Mouse (Mus musculus): ENCODE results near the gene Tomm70a.

Tomm70a gene

DNA sequence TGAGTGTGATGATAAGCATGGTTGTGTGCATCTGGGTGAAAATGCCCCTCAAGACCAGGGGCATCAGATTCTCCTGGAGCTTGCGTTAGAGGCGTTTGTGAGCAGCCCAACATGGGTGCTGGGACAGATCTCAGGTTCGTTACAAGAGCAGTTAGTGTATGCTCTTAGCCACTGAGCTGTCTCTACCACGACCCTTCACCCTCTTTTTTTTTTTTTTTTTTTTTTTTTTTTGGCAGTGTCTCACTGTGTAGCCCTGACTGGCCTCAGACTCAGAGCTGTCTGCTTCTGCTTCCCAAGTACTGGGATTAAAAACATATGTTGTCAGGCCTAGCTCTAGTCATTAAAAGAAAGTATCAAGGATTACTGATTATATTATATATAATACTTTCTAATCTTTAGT lies 4.8 kb downstream of the Tomm70a start:
- H3K36me3 ChIP-seq (ENCODE audit: control insufficient read depth, insufficient read depth, low read length, poor library complexity, severe bottlenecking), result no peaks in the 10 kb centered on the region
- no peak for DNase-seq (ENCODE audit: low read depth, low spot score)
- H3K27me3 ChIP-seq (ENCODE audit: control insufficient read depth, insufficient read depth, low read length, poor library complexity, severe bottlenecking), result no peaks in the 10 kb centered on the region

GRCm38 (mm10) chr16:57127825-57128224 lies 6.3 kb downstream of the Tomm70a start:
- DNase-seq (ENCODE audit: low read depth, low spot score), result no peak
- no peaks in the 10 kb centered on the region for H3K27me3 ChIP-seq (ENCODE audit: control insufficient read depth, insufficient read depth, low read length, poor library complexity, severe bottlenecking)
- H3K36me3 ChIP-seq (ENCODE audit: control insufficient read depth, insufficient read depth, low read length, poor library complexity, severe bottlenecking), result no peaks in the 10 kb centered on the region

GRCm38 (mm10) chr16:57130752-57131400 lies 9.4 kb downstream of the Tomm70a start:
- H3K27me3 ChIP-seq (ENCODE audit: control insufficient read depth, insufficient read depth, low read length, poor library complexity, severe bottlenecking), result no peaks in the 10 kb centered on the region
- peak; percentile 44 for DNase-seq (ENCODE audit: low read depth, low spot score)
- 0 out of 2 replicates have a peak, but pooled peaks cover 2% of the 10 kb centered on the region for H3K36me3 ChIP-seq (ENCODE audit: control insufficient read depth, insufficient read depth, low read length, poor library complexity, severe bottlenecking)

- H3K36me3 ChIP-seq (ENCODE audit: control insufficient read depth, insufficient read depth, low read length, poor library complexity, severe bottlenecking), result 0 out of 2 replicates have a peak, but pooled peaks cover 2% of the 10 kb centered on the region
- no peaks in the 10 kb centered on the region for H3K27me3 ChIP-seq (ENCODE audit: control insufficient read depth, insufficient read depth, low read length, poor library complexity, severe bottlenecking)
- DNase-seq (ENCODE audit: low read depth, low spot score), result no peak
Measured at GRCm38 (mm10) chr16:57131544-57131943, 10.0 kb downstream of the Tomm70a start.

GRCm38 (mm10) chr16:57132326-57132725 lies 10.8 kb downstream of the Tomm70a start:
- DNase-seq (ENCODE audit: low read depth, low spot score), result no peak
- 0 out of 2 replicates have a peak, but pooled peaks cover 2% of the 10 kb centered on the region for H3K36me3 ChIP-seq (ENCODE audit: control insufficient read depth, insufficient read depth, low read length, poor library complexity, severe bottlenecking)
- no peaks in the 10 kb centered on the region for H3K27me3 ChIP-seq (ENCODE audit: control insufficient read depth, insufficient read depth, low read length, poor library complexity, severe bottlenecking)

GRCm38 (mm10) chr16:57133611-57134010 lies 12.1 kb downstream of the Tomm70a start:
- DNase-seq (ENCODE audit: low read depth, low spot score), result no peak
- 0 out of 2 replicates have a peak, but pooled peaks cover 2% of the 10 kb centered on the region for H3K36me3 ChIP-seq (ENCODE audit: control insufficient read depth, insufficient read depth, low read length, poor library complexity, severe bottlenecking)
- H3K27me3 ChIP-seq (ENCODE audit: control insufficient read depth, insufficient read depth, low read length, poor library complexity, severe bottlenecking), result no peaks in the 10 kb centered on the region

DNA sequence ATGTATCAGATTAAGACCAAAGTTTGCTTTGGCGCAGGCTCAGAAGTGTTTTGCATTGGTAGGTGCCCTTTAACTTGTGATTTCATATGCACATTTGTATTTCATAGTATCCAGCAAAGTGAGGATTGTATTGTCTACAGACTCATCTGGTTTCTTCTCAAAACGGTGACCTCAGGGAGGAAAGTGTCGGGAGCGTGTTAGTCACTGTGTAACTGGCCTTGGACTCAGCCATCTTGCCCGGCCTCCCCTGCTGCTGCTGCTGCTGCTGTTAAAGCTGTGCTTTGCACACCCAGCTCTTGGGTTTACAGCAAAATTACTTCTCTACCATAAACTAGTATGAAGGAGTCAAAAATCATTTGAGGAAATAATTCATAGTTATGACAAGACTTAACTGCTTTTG lies 23.2 kb downstream of the Tomm70a start:
- no peaks in the 10 kb centered on the region for H3K27me3 ChIP-seq (ENCODE audit: control insufficient read depth, insufficient read depth, low read length, poor library complexity, severe bottlenecking)
- DNase-seq (ENCODE audit: low read depth, low spot score), result no peak
- H3K36me3 ChIP-seq (ENCODE audit: control insufficient read depth, insufficient read depth, low read length, poor library complexity, severe bottlenecking), result peaks cover 10% of the 10 kb centered on the region

- peaks cover 10% of the 10 kb centered on the region; the same call in 1 of the 2 replicates for H3K36me3 ChIP-seq (ENCODE audit: control insufficient read depth, insufficient read depth, low read length, poor library complexity, severe bottlenecking)
- DNase-seq (ENCODE audit: low read depth, low spot score), result no peak
- no peaks in the 10 kb centered on the region for H3K27me3 ChIP-seq (ENCODE audit: control insufficient read depth, insufficient read depth, low read length, poor library complexity, severe bottlenecking)
Measured at GRCm38 (mm10) chr16:57151437-57151836, 29.9 kb downstream of the Tomm70a start.

DNA sequence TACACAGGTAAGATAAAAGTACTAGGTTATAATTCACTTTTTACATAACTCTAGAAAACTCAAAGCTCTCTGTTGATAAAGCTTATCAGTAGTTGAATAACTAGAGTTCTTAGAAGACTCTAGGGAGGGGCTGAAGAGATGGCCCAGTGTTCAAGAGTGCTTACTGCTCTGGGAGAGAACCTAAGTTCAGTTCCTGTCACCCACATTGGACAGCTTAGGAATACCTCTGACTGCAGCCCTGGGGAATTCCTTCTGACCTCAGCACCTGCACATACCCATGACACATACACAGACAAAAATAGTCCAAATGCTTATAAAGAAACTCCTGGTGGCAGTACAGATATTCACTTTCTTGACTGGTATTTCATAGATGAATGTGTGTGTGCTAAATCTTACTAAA lies 34.4 kb downstream of the Tomm70a start:
- peaks cover 8% of the 10 kb centered on the region; the same call in 1 of the 2 replicates for H3K36me3 ChIP-seq (ENCODE audit: control insufficient read depth, insufficient read depth, low read length, poor library complexity, severe bottlenecking)
- DNase-seq (ENCODE audit: low read depth, low spot score), result no peak
- H3K27me3 ChIP-seq (ENCODE audit: control insufficient read depth, insufficient read depth, low read length, poor library complexity, severe bottlenecking), result no peaks in the 10 kb centered on the region

GRCm38 (mm10) chr16:57157076-57157475 lies 35.6 kb downstream of the Tomm70a start:
- H3K27me3 ChIP-seq (ENCODE audit: control insufficient read depth, insufficient read depth, low read length, poor library complexity, severe bottlenecking), result no peaks in the 10 kb centered on the region
- no peak for DNase-seq (ENCODE audit: low read depth, low spot score)
- peaks cover 8% of the 10 kb centered on the region; the same call in 1 of the 2 replicates for H3K36me3 ChIP-seq (ENCODE audit: control insufficient read depth, insufficient read depth, low read length, poor library complexity, severe bottlenecking)

- peaks cover 5% of the 10 kb centered on the region; the same call in 1 of the 2 replicates for H3K36me3 ChIP-seq (ENCODE audit: control insufficient read depth, insufficient read depth, low read length, poor library complexity, severe bottlenecking)
- no peaks in the 10 kb centered on the region for H3K27me3 ChIP-seq (ENCODE audit: control insufficient read depth, insufficient read depth, low read length, poor library complexity, severe bottlenecking)
- no peak for DNase-seq (ENCODE audit: low read depth, low spot score)
Measured at GRCm38 (mm10) chr16:57157728-57158127, 36.2 kb downstream of the Tomm70a start.

DNA sequence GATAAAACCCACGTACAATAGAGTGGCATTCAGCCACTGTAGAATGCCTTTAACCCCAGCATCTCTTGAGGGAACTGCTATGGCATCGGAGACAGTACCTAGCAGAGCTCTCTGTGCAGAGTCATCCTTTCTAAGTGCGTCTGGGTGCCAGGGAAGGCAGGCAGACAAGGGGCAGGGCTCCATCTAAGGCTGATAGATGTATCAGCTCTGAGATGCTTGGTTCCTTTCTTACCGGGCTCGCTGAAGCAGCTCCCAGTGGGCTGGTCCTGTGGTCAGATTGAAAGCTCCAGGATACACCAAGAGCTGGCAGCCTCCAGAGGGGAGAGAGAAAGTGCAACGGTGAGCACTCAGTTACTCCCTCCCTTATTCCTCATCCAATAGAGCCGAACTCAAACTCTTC lies 38.3 kb downstream of the Tomm70a start:
- Histone ChIP-seq H3K36me3 (ENCODE audit: control insufficient read depth, insufficient read depth, low read length, poor library complexity, severe bottlenecking) (no peaks in the 10 kb centered on the region), H3K27me3 (ENCODE audit: control insufficient read depth, insufficient read depth, low read length, poor library complexity, severe bottlenecking) (no peaks in the 10 kb centered on the region)
- DNase-seq (ENCODE audit: low read depth, low spot score), result no peak

DNA sequence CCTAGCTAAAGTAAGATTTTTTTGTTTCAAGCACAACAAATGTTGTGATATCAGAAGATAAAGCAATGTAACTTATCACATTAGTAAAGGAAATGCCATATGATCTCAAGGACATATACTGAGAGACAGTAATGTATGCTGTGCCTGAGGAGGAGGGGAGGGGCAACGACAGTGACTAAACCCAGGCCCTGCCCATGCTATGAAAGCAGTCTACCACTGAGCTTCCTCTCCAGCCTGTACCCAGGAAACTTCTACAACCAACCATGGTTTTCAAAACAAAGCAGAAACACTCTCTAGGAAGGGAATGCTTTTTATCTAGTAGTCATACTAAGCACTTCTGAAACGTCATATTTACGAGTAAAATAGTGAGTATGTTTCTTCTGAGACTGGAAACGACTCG lies 41.3 kb downstream of the Tomm70a start:
- Histone ChIP-seq H3K27me3 (ENCODE audit: control insufficient read depth, insufficient read depth, low read length, poor library complexity, severe bottlenecking) (no peaks in the 10 kb centered on the region), H3K36me3 (ENCODE audit: control insufficient read depth, insufficient read depth, low read length, poor library complexity, severe bottlenecking) (no peaks in the 10 kb centered on the region)
- DNase-seq (ENCODE audit: low read depth, low spot score), result no peak

GRCm38 (mm10) chr16:57163694-57164093 lies 42.2 kb downstream of the Tomm70a start:
- no peak for DNase-seq (ENCODE audit: low read depth, low spot score)
- Histone ChIP-seq H3K36me3 (ENCODE audit: control insufficient read depth, insufficient read depth, low read length, poor library complexity, severe bottlenecking) (no peaks in the 10 kb centered on the region), H3K27me3 (ENCODE audit: control insufficient read depth, insufficient read depth, low read length, poor library complexity, severe bottlenecking) (no peaks in the 10 kb centered on the region)

DNA sequence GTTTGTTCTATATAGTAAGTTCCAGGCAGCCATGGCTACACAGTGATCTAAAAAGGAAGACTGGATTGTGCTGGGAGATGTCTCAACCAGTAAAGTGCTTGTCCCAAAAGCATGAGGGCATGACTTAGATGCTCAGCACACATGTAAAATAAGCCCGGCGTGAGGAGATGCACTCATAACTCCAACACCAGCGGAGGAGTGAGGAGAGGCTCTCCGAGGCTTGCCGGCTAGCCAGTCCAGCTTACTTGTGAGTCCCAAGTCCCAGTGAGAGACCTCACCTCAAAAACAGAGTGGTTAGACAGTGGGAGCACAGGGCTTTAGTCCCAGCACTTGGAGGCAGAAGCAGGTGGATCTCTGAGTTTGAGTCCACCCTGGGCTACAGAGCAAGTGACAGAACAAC lies 43.7 kb downstream of the Tomm70a start:
- DNase-seq (ENCODE audit: low read depth, low spot score), result no peak
- no peaks in the 10 kb centered on the region for H3K27me3 ChIP-seq (ENCODE audit: control insufficient read depth, insufficient read depth, low read length, poor library complexity, severe bottlenecking)

DNA sequence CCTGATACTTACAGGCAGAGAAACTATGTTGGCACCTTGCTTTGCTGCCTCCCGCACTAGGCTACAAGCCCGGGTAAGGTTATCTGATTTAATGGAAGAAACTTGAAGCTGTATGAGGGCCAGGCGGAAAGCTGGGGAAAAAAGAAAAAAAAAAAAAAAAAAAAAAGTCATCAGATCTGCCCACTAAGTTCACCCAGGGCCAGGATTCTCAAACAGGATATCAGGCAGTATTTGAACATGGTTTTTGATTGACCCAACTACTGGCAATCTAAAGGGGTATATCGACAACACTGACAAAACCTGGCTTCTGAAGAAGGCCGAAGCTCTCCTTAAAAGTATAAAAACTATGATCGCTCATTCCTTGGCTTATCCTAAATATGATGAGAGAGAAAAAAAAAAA lies 44.6 kb downstream of the Tomm70a start:
- no peak for DNase-seq (ENCODE audit: low read depth, low spot score)
- H3K36me3 ChIP-seq (ENCODE audit: control insufficient read depth, insufficient read depth, low read length, poor library complexity, severe bottlenecking), result no peaks in the 10 kb centered on the region; the same call in 1 of the 2 replicates
- no peaks in the 10 kb centered on the region for H3K27me3 ChIP-seq (ENCODE audit: control insufficient read depth, insufficient read depth, low read length, poor library complexity, severe bottlenecking)

More for the DNA sequence above, 43.7 kb downstream of the Tomm70a start:
- H3K36me3 ChIP-seq (ENCODE audit: control insufficient read depth, insufficient read depth, low read length, poor library complexity, severe bottlenecking), result no peaks in the 10 kb centered on the region
